Mouse (Mus musculus) MEL (cell line): ENCODE measurements at regions not wholly inside any gene's neighbourhood (a gene's known extent, or its start where the extent isn't known, plus 50 kb on each side); places are given as distances from the start of the nearest gene placed in this dataset.

Experiments used
- CTCF ChIP-seq, 3 experiments: IDR thresholded peaks in 2 of 3; conservative IDR thresholded peaks in 1 of 3; 2 replicates each; pipeline ENCODE4 v1.5.1; 2011 to 2012; ENCODE audit warnings: low read length in 3 of 3, low read depth in 2 of 3, mild to moderate bottlenecking in 2 of 3, improper control_type of control experiment in 1 of 3, inconsistent platforms in 1 of 3, mixed read lengths in 1 of 3, moderate library complexity in 1 of 3; ENCODE audit not compliant: control insufficient read depth in 1 of 3, insufficient read depth in 1 of 3, poor library complexity in 1 of 3, severe bottlenecking in 1 of 3
- NRF1 ChIP-seq: IDR thresholded peaks from 2 replicates; pipeline ENCODE4 v1.6.1; 2014; ENCODE audit warnings: low read depth, mild to moderate bottlenecking, inconsistent platforms, low read length, improper control_type of control experiment, moderate library complexity; ENCODE audit not compliant: poor library complexity, insufficient read depth, severe bottlenecking
- POLR2A ChIP-seq, 2 experiments: IDR thresholded peaks; 2 replicates each; pipeline ENCODE4 v1.6.1; 2011 to 2012; ENCODE audit warnings: low read length in 2 of 2, mild to moderate bottlenecking in 2 of 2, control low read depth in 1 of 2, improper control_type of control experiment in 1 of 2, low read depth in 1 of 2, moderate library complexity in 1 of 2; ENCODE audit not compliant: control insufficient read depth in 1 of 2, insufficient read depth in 1 of 2, poor library complexity in 1 of 2

DNA sequence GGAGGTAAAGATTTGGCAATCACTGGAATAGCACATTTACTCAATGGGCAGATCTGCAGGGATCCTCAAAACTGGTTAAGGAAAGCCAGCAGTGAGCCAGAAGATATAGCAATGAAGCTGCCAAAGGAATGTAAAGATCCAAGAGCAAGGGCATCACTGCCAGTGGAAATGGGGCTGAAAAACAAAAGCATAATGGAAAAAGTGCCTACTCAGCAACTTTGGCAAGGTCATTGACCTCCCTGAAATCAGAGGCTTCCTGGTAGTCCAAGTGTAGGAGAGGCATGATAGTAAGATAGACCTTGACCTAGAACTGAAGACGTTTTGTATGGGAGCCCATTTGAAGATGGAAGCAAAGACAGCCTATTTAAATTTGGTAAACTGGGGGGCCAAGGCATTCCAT is 286.4 kb downstream of the Foxo1 start:
- no peak for TF ChIP-seq NRF1
- no peak for TF ChIP-seq CTCF (IDR thresholded peaks at IDR 0.05 in 2 of 3, conservative IDR thresholded peaks at IDR 0.05 in 1 of 3; ENCODE audit: control insufficient read depth in 1 of 3, insufficient read depth in 1 of 3, low read depth in 2 of 3, low read length in 3 of 3, poor library complexity in 1 of 3, severe bottlenecking in 1 of 3)
- TF ChIP-seq POLR2A (IDR thresholded peaks at IDR 0.05; ENCODE audit: control insufficient read depth in 1 of 2, insufficient read depth in 1 of 2, low read depth in 1 of 2, low read length in 2 of 2, poor library complexity in 1 of 2) = no peak
